Mouse (Mus musculus): ENCODE measurements at regions not wholly inside any gene's neighbourhood (a gene's known extent, or its start where the extent isn't known, plus 50 kb on each side); places are given as distances from the start of the nearest gene placed in this dataset.

GRCm38 (mm10) chr4:62856406-62856805 is 109.0 kb upstream of the Zfp618 start:
- Histone ChIP-seq H3K4me1 (peaks cover 13% of the 10 kb centered on the region; the same call in 1 of the 2 replicates), H3K36me3 (no peaks in the 10 kb centered on the region), H3K4me2 (replicated peaks) (no peak overlapping the region), H3K9ac (no peak overlapping the region), H3K9me3 (no peaks in the 10 kb centered on the region), H3K4me3 (no peak overlapping the region), H3K27ac (peak overlapping the region; percentile 12; the same call in 1 of the 2 replicates), H3K27me3 (peaks cover 3% of the 10 kb centered on the region; the same call in 1 of the 2 replicates)
- ATAC-seq (ENCODE audit: insufficient number of reproducible peaks, insufficient read depth, low FRiP score, low TSS enrichment), result no peak
- WGBS, result 34% methylated on average over 3 of the region's 3 CpGs

DNA sequence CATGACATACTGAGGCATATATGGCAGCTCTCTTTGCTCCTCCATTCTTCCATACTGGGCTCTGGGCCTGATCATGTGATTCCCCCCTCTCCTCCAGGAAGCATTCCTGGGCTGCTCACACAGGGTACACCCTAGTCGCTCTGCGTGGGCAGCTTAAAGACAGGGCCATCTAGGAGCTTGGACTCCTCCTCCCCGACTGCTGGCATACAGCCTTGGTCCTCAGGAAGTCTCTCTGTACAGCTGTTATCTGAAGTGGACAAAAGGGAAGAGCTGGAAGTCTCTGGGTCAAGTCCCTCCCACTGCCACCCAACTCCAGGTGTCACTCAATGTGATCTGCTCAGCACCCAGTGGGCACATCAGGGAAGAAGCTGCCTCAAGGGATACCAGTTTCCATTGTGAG is 102.6 kb upstream of the Zfp618 start:
- Histone ChIP-seq H3K27ac (no peak overlapping the region), H3K4me1 (no peaks in the 10 kb centered on the region), H3K9ac (no peak overlapping the region), H3K4me3 (no peak overlapping the region), H3K36me3 (no peaks in the 10 kb centered on the region), H3K4me2 (replicated peaks) (no peak overlapping the region), H3K9me3 (no peaks in the 10 kb centered on the region), H3K27me3 (peaks cover 3% of the 10 kb centered on the region; the same call in 1 of the 2 replicates)
- WGBS, result 92% methylated on average over 3 of the region's 3 CpGs
- no peak for ATAC-seq (ENCODE audit: insufficient number of reproducible peaks, insufficient read depth, low FRiP score, low TSS enrichment)

- no peaks in the 10 kb centered on the region for H3K27me3 ChIP-seq
- 78% methylated on average over 14 of the region's 14 CpGs for WGBS
- no peak overlapping the region for H3K4me3 ChIP-seq
- no peak overlapping the region for H3K9ac ChIP-seq
- H3K4me1 ChIP-seq, result no peaks in the 10 kb centered on the region
- H3K9me3 ChIP-seq, result no peaks in the 10 kb centered on the region
- H3K27ac ChIP-seq, result no peak overlapping the region
- H3K4me2 ChIP-seq (replicated peaks), result no peak overlapping the region
- no peaks in the 10 kb centered on the region for H3K36me3 ChIP-seq
- ATAC-seq (ENCODE audit: insufficient number of reproducible peaks, insufficient read depth, low FRiP score, low TSS enrichment), result no peak
Observed at GRCm38 (mm10) chr4:62870391-62870983, 94.9 kb upstream of the Zfp618 start.

DNA sequence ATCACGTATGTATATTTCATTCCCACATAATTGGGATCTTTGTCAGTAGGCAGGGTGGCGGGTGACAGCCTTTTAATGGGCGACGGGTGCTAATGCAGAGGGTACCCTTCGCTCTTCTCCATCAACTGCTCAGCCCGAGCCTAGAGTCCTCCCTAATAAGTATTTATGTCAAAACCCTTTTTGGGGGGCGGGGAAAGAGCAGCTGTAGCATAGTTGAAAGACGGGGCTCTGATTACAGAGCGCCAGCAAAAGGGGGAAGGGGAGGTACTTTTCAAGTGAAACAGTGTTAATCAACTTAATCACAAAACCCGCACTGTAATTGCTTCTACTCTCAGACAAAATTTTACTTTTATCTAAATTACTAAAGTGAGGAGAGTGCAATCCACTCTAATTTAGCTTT is 92.8 kb upstream of the Zfp618 start:
- no peak for ATAC-seq (ENCODE audit: insufficient number of reproducible peaks, insufficient read depth, low FRiP score, low TSS enrichment)
- Histone ChIP-seq H3K4me1 (no peaks in the 10 kb centered on the region), H3K9ac (no peak overlapping the region), H3K9me3 (no peaks in the 10 kb centered on the region), H3K27me3 (no peaks in the 10 kb centered on the region), H3K36me3 (no peaks in the 10 kb centered on the region), H3K27ac (no peak overlapping the region), H3K4me3 (no peak overlapping the region), H3K4me2 (replicated peaks) (no peak overlapping the region)
- 74% methylated on average over 10 of the region's 10 CpGs for WGBS

DNA sequence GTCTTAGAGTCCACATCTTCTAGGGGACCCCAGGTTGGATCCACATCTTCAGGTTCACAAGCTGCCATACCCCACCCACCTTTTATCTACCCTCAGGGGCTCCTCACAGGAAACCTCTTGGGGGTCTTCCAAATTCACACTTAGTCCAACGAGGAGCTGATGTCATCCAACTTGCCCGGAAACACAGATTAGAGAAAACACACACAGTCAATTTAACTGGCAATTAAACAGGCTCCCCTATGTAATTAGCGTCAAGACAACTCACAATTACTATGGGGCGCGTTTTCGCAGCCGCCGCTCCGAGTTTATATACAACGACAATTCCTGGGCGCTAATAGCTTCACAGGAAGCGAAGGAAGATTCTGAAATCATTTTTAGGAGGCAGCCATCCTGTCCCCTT is 91.4 kb upstream of the Zfp618 start:
- no peak overlapping the region for H3K27ac ChIP-seq
- H3K27me3 ChIP-seq, result no peaks in the 10 kb centered on the region
- no peak overlapping the region for H3K4me2 ChIP-seq (replicated peaks)
- 69% methylated on average over 12 of the region's 12 CpGs for WGBS
- H3K9me3 ChIP-seq, result no peaks in the 10 kb centered on the region
- H3K36me3 ChIP-seq, result no peaks in the 10 kb centered on the region
- ATAC-seq (ENCODE audit: insufficient number of reproducible peaks, insufficient read depth, low FRiP score, low TSS enrichment), result no peak
- H3K9ac ChIP-seq, result no peak overlapping the region
- no peak overlapping the region for H3K4me3 ChIP-seq
- no peaks in the 10 kb centered on the region for H3K4me1 ChIP-seq

- H3K36me3 ChIP-seq, result no peaks in the 10 kb centered on the region
- no peak overlapping the region for H3K27ac ChIP-seq
- no peak overlapping the region for H3K9ac ChIP-seq
- no peak for ATAC-seq (ENCODE audit: insufficient number of reproducible peaks, insufficient read depth, low FRiP score, low TSS enrichment)
- H3K4me2 ChIP-seq (replicated peaks), result no peak overlapping the region
- no peaks in the 10 kb centered on the region for H3K4me1 ChIP-seq
- 84% methylated on average over 7 of the region's 7 CpGs for WGBS
- no peak overlapping the region for H3K4me3 ChIP-seq
- H3K9me3 ChIP-seq, result no peaks in the 10 kb centered on the region
- H3K27me3 ChIP-seq, result no peaks in the 10 kb centered on the region
Observed at GRCm38 (mm10) chr4:62878063-62878462, 87.3 kb upstream of the Zfp618 start.

DNA sequence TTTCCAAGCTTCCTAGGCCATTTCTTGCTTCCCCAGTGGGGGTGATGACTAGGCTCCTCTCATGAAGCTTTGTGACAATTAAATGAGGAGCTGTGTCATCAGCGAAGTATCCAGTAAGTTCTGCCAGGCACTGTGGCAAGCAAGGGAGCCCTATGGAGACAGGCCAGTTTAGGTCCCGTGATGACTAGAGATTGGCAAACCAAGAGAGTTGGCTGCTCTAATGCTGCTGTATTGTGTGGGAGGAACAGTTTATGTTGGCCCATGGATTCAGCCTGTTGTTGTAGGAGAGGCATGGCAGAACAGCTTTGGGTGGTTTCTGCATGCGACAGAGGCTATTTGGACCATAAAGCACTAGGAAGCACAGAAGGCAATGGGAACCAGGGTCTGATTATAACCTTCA is 86.4 kb upstream of the Zfp618 start:
- Histone ChIP-seq H3K9me3 (no peaks in the 10 kb centered on the region), H3K4me1 (no peaks in the 10 kb centered on the region), H3K36me3 (no peaks in the 10 kb centered on the region), H3K4me3 (no peak overlapping the region), H3K4me2 (replicated peaks) (no peak overlapping the region), H3K9ac (no peak overlapping the region), H3K27me3 (no peaks in the 10 kb centered on the region), H3K27ac (no peak overlapping the region)
- no peak for ATAC-seq (ENCODE audit: insufficient number of reproducible peaks, insufficient read depth, low FRiP score, low TSS enrichment)
- WGBS, result 92% methylated on average over 3 of the region's 3 CpGs

- H3K9ac ChIP-seq, result no peak overlapping the region
- 71% methylated on average over 11 of the region's 11 CpGs for WGBS
Observed at GRCm38 (mm10) chr4:62881824-62882223, 83.5 kb upstream of the Zfp618 start.

DNA sequence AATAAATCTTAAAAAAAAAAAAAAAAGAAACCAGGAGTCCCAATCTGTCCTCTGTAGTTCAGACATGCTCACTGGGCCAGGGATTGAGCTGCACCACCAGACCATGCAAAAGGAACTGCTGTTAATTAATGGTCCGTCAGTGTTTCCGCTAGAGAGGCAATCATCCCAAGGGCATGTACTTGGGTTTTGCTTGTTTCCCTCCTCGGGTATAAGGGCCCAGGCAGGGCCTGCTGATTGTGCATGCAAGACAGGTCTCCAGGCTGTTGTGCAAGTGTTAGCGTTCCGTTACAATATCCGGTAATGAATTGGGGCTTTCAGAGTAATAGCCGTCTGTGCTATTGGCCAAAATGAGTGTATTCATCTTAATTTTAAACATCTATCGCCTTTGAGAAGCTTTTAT is 83.1 kb upstream of the Zfp618 start:
- no peak for ATAC-seq (ENCODE audit: insufficient number of reproducible peaks, insufficient read depth, low FRiP score, low TSS enrichment)
- Histone ChIP-seq H3K27me3 (no peaks in the 10 kb centered on the region), H3K9me3 (no peaks in the 10 kb centered on the region), H3K9ac (no peak overlapping the region), H3K4me1 (no peaks in the 10 kb centered on the region), H3K27ac (no peak overlapping the region), H3K4me2 (replicated peaks) (no peak overlapping the region), H3K36me3 (no peaks in the 10 kb centered on the region), H3K4me3 (no peak overlapping the region)
- WGBS, result 84% methylated on average over 8 of the region's 8 CpGs

More at GRCm38 (mm10) chr4:62881824-62882223, 83.5 kb upstream of the Zfp618 start:
- ATAC-seq (ENCODE audit: insufficient number of reproducible peaks, insufficient read depth, low FRiP score, low TSS enrichment), result no peak
- Histone ChIP-seq H3K27ac (no peak overlapping the region), H3K4me2 (replicated peaks) (no peak overlapping the region), H3K4me3 (no peak overlapping the region), H3K9me3 (no peaks in the 10 kb centered on the region), H3K4me1 (no peaks in the 10 kb centered on the region), H3K36me3 (no peaks in the 10 kb centered on the region), H3K27me3 (no peaks in the 10 kb centered on the region)

GRCm38 (mm10) chr4:62888736-62889135 is 76.6 kb upstream of the Zfp618 start:
- H3K36me3 ChIP-seq, result no peaks in the 10 kb centered on the region
- WGBS, result 85% methylated on average over 7 of the region's 7 CpGs
- H3K9ac ChIP-seq, result no peak overlapping the region
- no peak overlapping the region for H3K4me3 ChIP-seq
- 0 out of 2 replicates have a peak, but pooled peaks cover 6% of the 10 kb centered on the region for H3K4me1 ChIP-seq
- peaks cover 4% of the 10 kb centered on the region; the same call in 1 of the 2 replicates for H3K27me3 ChIP-seq
- no peak for ATAC-seq (ENCODE audit: insufficient number of reproducible peaks, insufficient read depth, low FRiP score, low TSS enrichment)
- H3K9me3 ChIP-seq, result no peaks in the 10 kb centered on the region
- H3K4me2 ChIP-seq (replicated peaks), result no peak overlapping the region
- H3K27ac ChIP-seq, result no peak overlapping the region

DNA sequence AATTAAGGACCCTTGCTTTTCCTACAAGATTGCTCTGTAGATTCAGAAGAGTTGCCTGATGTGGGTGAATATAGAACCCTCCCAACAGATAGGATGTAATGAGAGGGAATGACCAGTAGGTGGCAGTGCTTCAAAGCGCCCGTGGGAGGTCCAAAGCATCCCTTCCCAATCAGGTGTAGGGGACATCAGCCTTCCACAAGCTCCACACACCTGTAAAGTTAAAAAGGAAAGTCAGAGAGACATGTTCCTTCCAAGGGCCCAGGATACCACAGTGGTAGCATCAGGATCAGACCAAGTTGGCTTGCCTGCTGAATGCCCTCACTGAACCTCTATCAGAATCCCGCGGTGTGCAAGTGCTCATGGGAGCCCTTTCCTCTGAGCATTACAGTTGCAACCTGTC is 75.7 kb upstream of the Zfp618 start:
- no peak overlapping the region for H3K4me3 ChIP-seq
- no peak overlapping the region for H3K4me2 ChIP-seq (replicated peaks)
- H3K9ac ChIP-seq, result no peak overlapping the region
- H3K9me3 ChIP-seq, result no peaks in the 10 kb centered on the region
- 43% methylated on average over 4 of the region's 4 CpGs for WGBS
- no peak overlapping the region for H3K27ac ChIP-seq
- H3K4me1 ChIP-seq, result 0 out of 2 replicates have a peak, but pooled peaks cover 6% of the 10 kb centered on the region
- no peak for ATAC-seq (ENCODE audit: insufficient number of reproducible peaks, insufficient read depth, low FRiP score, low TSS enrichment)
- H3K36me3 ChIP-seq, result no peaks in the 10 kb centered on the region
- H3K27me3 ChIP-seq, result peaks cover 4% of the 10 kb centered on the region; the same call in 1 of the 2 replicates

DNA sequence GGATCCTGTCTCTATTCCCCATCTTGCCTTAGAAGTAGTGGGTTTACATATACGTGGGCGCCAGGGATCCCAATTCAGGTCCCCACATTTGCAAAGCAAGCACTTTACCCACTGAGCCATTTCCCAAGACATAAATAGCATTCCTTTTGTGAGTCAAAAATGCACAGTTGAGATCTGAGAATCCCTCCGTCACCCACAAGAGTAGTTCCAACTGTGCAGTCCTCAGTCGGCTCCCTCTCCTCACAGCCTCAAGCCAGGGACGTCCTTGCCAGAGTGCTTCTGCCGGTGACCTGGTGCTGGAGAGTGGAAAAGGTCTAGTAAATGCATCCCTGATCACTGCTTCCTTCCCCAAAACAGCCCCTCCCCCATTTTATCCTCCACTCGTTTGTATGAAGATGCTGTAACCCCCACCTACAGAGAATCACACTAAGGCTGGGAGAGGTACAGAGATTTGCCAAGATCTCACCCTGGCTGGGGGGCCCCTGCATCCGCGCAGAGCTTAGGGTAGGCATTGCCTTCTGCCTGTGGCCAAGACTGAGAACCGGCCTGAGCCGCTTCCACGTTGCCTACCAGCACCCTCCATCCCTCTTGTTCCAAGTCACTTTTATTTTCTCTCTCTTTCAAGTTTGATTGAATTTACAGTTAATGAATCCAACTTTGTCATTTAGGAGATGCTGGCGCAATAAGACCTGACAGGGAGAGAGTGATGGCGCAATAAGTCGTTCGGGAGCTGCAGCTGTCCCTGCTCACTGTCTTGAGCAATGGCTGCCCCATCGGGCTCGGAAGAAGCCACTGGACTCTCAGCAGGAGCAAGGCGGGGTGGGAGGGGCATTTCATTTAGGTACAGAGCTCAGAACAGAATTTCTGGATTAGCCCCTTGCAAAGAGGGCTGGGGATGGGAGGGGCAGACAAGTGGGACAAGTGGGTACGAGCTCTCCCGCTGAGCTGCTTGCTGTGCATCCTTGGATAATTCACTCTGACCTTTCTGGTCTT is 74.5 kb upstream of the Zfp618 start:
- Histone ChIP-seq H3K4me2 (replicated peaks) (0 out of 2 replicates have a peak overlapping the region, but pooled peaks have one; percentile 15), H3K36me3 (no peaks in the 10 kb centered on the region), H3K27me3 (peaks cover 4% of the 10 kb centered on the region; the same call in 1 of the 2 replicates), H3K4me3 (no peak overlapping the region), H3K9ac (no peak overlapping the region), H3K4me1 (0 out of 2 replicates have a peak, but pooled peaks cover 6% of the 10 kb centered on the region), H3K9me3 (no peaks in the 10 kb centered on the region), H3K27ac (no peak overlapping the region)
- 48% methylated on average over 21 of the region's 21 CpGs for WGBS
- ATAC-seq (ENCODE audit: insufficient number of reproducible peaks, insufficient read depth, low FRiP score, low TSS enrichment), result no peak
